Mouse (Mus musculus): ENCODE measurements at regions not wholly inside any gene's neighbourhood (a gene's known extent, or its start where the extent isn't known, plus 50 kb on each side); places are given as distances from the start of the nearest gene placed in this dataset.

- no peak overlapping the region for H3K4me2 ChIP-seq (ENCODE audit: low read depth, low read length)
- no peaks in the 10 kb centered on the region for H3K9me3 ChIP-seq (ENCODE audit: low read length)
- no peak overlapping the region for H3K27ac ChIP-seq
- DNase-seq (ENCODE audit: low spot score) (no peak), ATAC-seq (no peak)
- TF ChIP-seq CTCF (IDR thresholded peaks at IDR 0.05; ENCODE audit: low read depth), result no peak
- H3K9ac ChIP-seq (replicated peaks; ENCODE audit: low read length), result no peak overlapping the region
- no peaks in the 10 kb centered on the region for H3K4me1 ChIP-seq (ENCODE audit: insufficient read depth, low read length)
- H3K4me3 ChIP-seq (ENCODE audit: low read length), result no peak overlapping the region
- H3K36me3 ChIP-seq (ENCODE audit: insufficient read depth, low read length), result no peaks in the 10 kb centered on the region
- H3K27me3 ChIP-seq (ENCODE audit: insufficient read depth, low read length), result no peaks in the 10 kb centered on the region
- 83% methylated on average over 10 of the region's 10 CpGs for WGBS
Measured at GRCm38 (mm10) chr1:89287136-89287795, 167.3 kb upstream of the Agap1 start.

GRCm38 (mm10) chr1:89288001-89288400 is 166.6 kb upstream of the Agap1 start:
- no peak for DNase-seq (ENCODE audit: low spot score)
- Histone ChIP-seq H3K36me3 (ENCODE audit: insufficient read depth, low read length) (no peaks in the 10 kb centered on the region), H3K4me1 (ENCODE audit: insufficient read depth, low read length) (no peaks in the 10 kb centered on the region), H3K4me3 (ENCODE audit: low read length) (no peak overlapping the region), H3K27me3 (ENCODE audit: insufficient read depth, low read length) (no peaks in the 10 kb centered on the region), H3K4me2 (ENCODE audit: low read depth, low read length) (no peak overlapping the region), H3K9ac (replicated peaks; ENCODE audit: low read length) (no peak overlapping the region), H3K27ac (no peak overlapping the region), H3K9me3 (ENCODE audit: low read length) (no peaks in the 10 kb centered on the region)
- ATAC-seq, result no peak
- no peak for TF ChIP-seq CTCF (IDR thresholded peaks at IDR 0.05; ENCODE audit: low read depth)

- ATAC-seq (no peak), DNase-seq (ENCODE audit: low spot score) (no peak)
- 87% methylated on average over 2 of the region's 2 CpGs for WGBS
- Histone ChIP-seq H3K27ac (no peak overlapping the region), H3K4me1 (ENCODE audit: insufficient read depth, low read length) (no peaks in the 10 kb centered on the region), H3K9me3 (ENCODE audit: low read length) (no peaks in the 10 kb centered on the region), H3K9ac (replicated peaks; ENCODE audit: low read length) (no peak overlapping the region), H3K4me3 (ENCODE audit: low read length) (no peak overlapping the region), H3K27me3 (ENCODE audit: insufficient read depth, low read length) (no peaks in the 10 kb centered on the region), H3K36me3 (ENCODE audit: insufficient read depth, low read length) (no peaks in the 10 kb centered on the region), H3K4me2 (ENCODE audit: low read depth, low read length) (no peak overlapping the region)
- TF ChIP-seq CTCF (IDR thresholded peaks at IDR 0.05; ENCODE audit: low read depth), result no peak
Measured at GRCm38 (mm10) chr1:89288921-89289320, 165.7 kb upstream of the Agap1 start.

GRCm38 (mm10) chr1:89296691-89297090 is 157.9 kb upstream of the Agap1 start:
- H3K9ac ChIP-seq (replicated peaks; ENCODE audit: low read length), result no peak overlapping the region

GRCm38 (mm10) chr1:89297766-89298165 is 156.8 kb upstream of the Agap1 start:
- no peaks in the 10 kb centered on the region for H3K36me3 ChIP-seq (ENCODE audit: insufficient read depth, low read length)
- 87% methylated on average over 11 of the region's 11 CpGs for WGBS
- H3K9me3 ChIP-seq (ENCODE audit: low read length), result no peaks in the 10 kb centered on the region
- no peak for ATAC-seq
- TF ChIP-seq CTCF (IDR thresholded peaks at IDR 0.05; ENCODE audit: low read depth), result no peak
- no peaks in the 10 kb centered on the region for H3K4me1 ChIP-seq (ENCODE audit: insufficient read depth, low read length)
- no peak for DNase-seq (ENCODE audit: low spot score)
- no peak overlapping the region for H3K4me3 ChIP-seq (ENCODE audit: low read length)
- no peak overlapping the region for H3K4me2 ChIP-seq (ENCODE audit: low read depth, low read length)
- H3K9ac ChIP-seq (replicated peaks; ENCODE audit: low read length), result no peak overlapping the region
- H3K27me3 ChIP-seq (ENCODE audit: insufficient read depth, low read length), result no peaks in the 10 kb centered on the region
- no peak overlapping the region for H3K27ac ChIP-seq

More at GRCm38 (mm10) chr1:89296691-89297090, 157.9 kb upstream of the Agap1 start:
- H3K9me3 ChIP-seq (ENCODE audit: low read length), result no peaks in the 10 kb centered on the region
- H3K4me2 ChIP-seq (ENCODE audit: low read depth, low read length), result no peak overlapping the region
- no peaks in the 10 kb centered on the region for H3K36me3 ChIP-seq (ENCODE audit: insufficient read depth, low read length)
- WGBS, result 81% methylated on average over 3 of the region's 3 CpGs
- no peak for DNase-seq (ENCODE audit: low spot score)
- no peak for TF ChIP-seq CTCF (IDR thresholded peaks at IDR 0.05; ENCODE audit: low read depth)
- ATAC-seq, result no peak
- H3K4me3 ChIP-seq (ENCODE audit: low read length), result no peak overlapping the region
- H3K4me1 ChIP-seq (ENCODE audit: insufficient read depth, low read length), result no peaks in the 10 kb centered on the region
- H3K27ac ChIP-seq, result no peak overlapping the region
- H3K27me3 ChIP-seq (ENCODE audit: insufficient read depth, low read length), result no peaks in the 10 kb centered on the region

- Histone ChIP-seq H3K9me3 (ENCODE audit: low read length) (no peaks in the 10 kb centered on the region), H3K27ac (no peak overlapping the region), H3K27me3 (ENCODE audit: insufficient read depth, low read length) (no peaks in the 10 kb centered on the region), H3K9ac (replicated peaks; ENCODE audit: low read length) (no peak overlapping the region), H3K4me2 (ENCODE audit: low read depth, low read length) (no peak overlapping the region), H3K4me1 (ENCODE audit: insufficient read depth, low read length) (no peaks in the 10 kb centered on the region), H3K36me3 (ENCODE audit: insufficient read depth, low read length) (no peaks in the 10 kb centered on the region), H3K4me3 (ENCODE audit: low read length) (no peak overlapping the region)
- ATAC-seq (no peak), DNase-seq (ENCODE audit: low spot score) (no peak)
- TF ChIP-seq CTCF (IDR thresholded peaks at IDR 0.05; ENCODE audit: low read depth), result no peak
- WGBS, result 90% methylated on average over 6 of the region's 6 CpGs
Measured at GRCm38 (mm10) chr1:89301151-89301550, 153.5 kb upstream of the Agap1 start.

GRCm38 (mm10) chr1:89302368-89302951 is 152.1 kb upstream of the Agap1 start:
- Histone ChIP-seq H3K9me3 (ENCODE audit: low read length) (no peaks in the 10 kb centered on the region), H3K4me3 (ENCODE audit: low read length) (no peak overlapping the region), H3K9ac (replicated peaks; ENCODE audit: low read length) (peak overlapping the region; percentile 7; the same call in 1 of the 2 replicates), H3K27ac (peak overlapping the region; percentile 76), H3K4me2 (ENCODE audit: low read depth, low read length) (peak overlapping the region; percentile 47), H3K27me3 (ENCODE audit: insufficient read depth, low read length) (no peaks in the 10 kb centered on the region), H3K4me1 (ENCODE audit: insufficient read depth, low read length) (no peaks in the 10 kb centered on the region), H3K36me3 (ENCODE audit: insufficient read depth, low read length) (no peaks in the 10 kb centered on the region)
- 35% methylated on average over 20 of the region's 20 CpGs for WGBS
- ATAC-seq (peak; percentile 88), DNase-seq (ENCODE audit: low spot score) (peak; percentile 64)
- TF ChIP-seq CTCF (IDR thresholded peaks at IDR 0.05; ENCODE audit: low read depth), result no peak

Measured in hindbrain, postnatal 0 days (tissue).